Comparison of ENCODE assay signal across 16 mouse cellular contexts in the genomic region with DNA sequence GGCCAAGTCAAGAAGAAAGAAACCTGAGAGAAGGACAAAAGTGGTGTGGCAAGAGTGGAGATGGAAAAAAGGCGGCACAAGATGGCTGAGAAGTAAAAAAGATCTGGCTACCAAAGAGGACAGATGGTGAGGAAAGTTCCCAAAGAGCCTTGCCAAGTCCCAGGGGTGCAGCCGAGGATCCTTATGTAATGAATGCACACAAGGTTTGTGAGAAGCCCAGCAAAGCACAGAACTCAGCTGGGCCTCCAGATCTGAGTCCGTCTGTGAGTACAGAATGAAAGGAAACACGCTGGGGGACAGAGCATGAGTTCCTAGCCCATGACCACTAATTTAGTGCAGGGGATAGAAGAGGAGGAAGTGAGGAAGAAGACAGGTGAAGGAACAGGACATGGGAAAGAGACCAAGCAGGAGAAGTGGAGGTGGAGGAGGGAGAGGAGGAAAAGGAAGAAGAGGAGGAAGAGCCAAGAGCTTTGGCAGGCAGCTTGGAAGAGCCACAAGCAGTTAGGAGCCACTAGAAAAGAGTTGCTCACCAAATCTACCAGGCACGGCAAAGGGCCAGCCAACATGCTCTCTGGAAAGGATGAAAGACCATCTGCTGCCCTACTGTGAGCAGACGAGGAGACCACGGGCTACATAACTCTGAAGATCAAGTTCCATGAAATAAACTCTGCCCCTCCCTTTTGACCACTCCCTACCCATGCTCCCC. TPM values are rescaled to one million over a fixed set of nuclear protein-coding genes. Genes with fewer than 3 reads are reported as not detected.
DNase-seq lines count a peak whose midpoint lies in the region; ATAC-seq and TF ChIP-seq lines count a peak whose summit lies in the region.
"Had no signal": no experiment of that assay in that cellular context is flagged by ENCODE, and none has a peak within 500 bp of the region (broad histone marks: within the 10 kb centered on the region; RNA-seq: fewer than 3 reads in every experiment).

No protein-coding gene starts in this region.

- TF ChIP-seq CTCF in small intestine, adult 2 months (IDR thresholded peaks at IDR 0.05; ENCODE audit: extremely low read depth, insufficient read length, insufficient replicate concordance, low read depth, low read length): no peak

- no peak overlapping the region for H3K4me2 ChIP-seq in forebrain, embryonic 14.5 days (ENCODE audit: low read length)
- no peak overlapping the region for H3K4me2 ChIP-seq in forebrain, embryonic 15.5 days (replicated peaks)
- H3K4me2 ChIP-seq: limb, embryonic 15.5 days; neural tube, embryonic 13.5 days had no signal

- no peaks in the 10 kb centered on the region for H3K36me3 ChIP-seq in forebrain, embryonic 14.5 days (ENCODE audit: control insufficient read depth, insufficient read depth, low read length)
- H3K36me3 ChIP-seq in forebrain, embryonic 15.5 days: no peaks in the 10 kb centered on the region
- H3K36me3 ChIP-seq in small intestine, adult 2 months (ENCODE audit: control insufficient read depth, insufficient read depth, low read length): no peaks in the 10 kb centered on the region
- H3K36me3 ChIP-seq: heart, embryonic 10.5 days; limb, embryonic 15.5 days; neural tube, embryonic 13.5 days had no signal

- H3K9ac ChIP-seq in forebrain, embryonic 14.5 days (ENCODE audit: low read length): no peak overlapping the region
- H3K9ac ChIP-seq in forebrain, embryonic 15.5 days (replicated peaks): no peak overlapping the region
- H3K9ac ChIP-seq: limb, embryonic 15.5 days; neural tube, embryonic 13.5 days had no signal

- no peak overlapping the region for H3K27ac ChIP-seq in forebrain, embryonic 14.5 days (ENCODE audit: low read depth, low read length)
- no peak overlapping the region for H3K27ac ChIP-seq in forebrain, embryonic 15.5 days (replicated peaks)
- H3K27ac ChIP-seq in small intestine, adult 2 months (ENCODE audit: insufficient read depth, low read depth, low read length): peak overlapping the region; percentile 26; the same call in 1 of the 2 replicates
- H3K27ac ChIP-seq: gastrocnemius, adult 2 months; heart, embryonic 10.5 days; hindbrain, postnatal 0 days; limb, embryonic 15.5 days; neural tube, embryonic 13.5 days had no signal

- 78% methylated on average over 7 of the region's 7 CpGs for WGBS in forebrain, embryonic 14.5 days
- WGBS in forebrain, embryonic 15.5 days: 70% methylated on average over 7 of the region's 7 CpGs
- 71% methylated on average over 7 of the region's 7 CpGs for WGBS in small intestine, adult 2 months

- peak; percentile 25 for DNase-seq in forebrain, embryonic 14.5 days (ENCODE audit: low spot score)
- DNase-seq in right cerebral cortex, adult 18-20 months: peak; percentile 54
- DNase-seq in right cerebral cortex, postnatal 4 days: no peak
- DNase-seq in frontal cortex, postnatal 36 days (ENCODE audit: low spot score in 2 of 2): peak; percentile 30 to 64
- no peak for DNase-seq in ovary, postnatal 36 days (ENCODE audit: low spot score)
- no peak for DNase-seq in c-Kit-positive CD71-positive TER-119-positive erythroid progenitor cells, embryonic 14.5 days (ENCODE audit: low spot score)
- DNase-seq: gastrocnemius, adult 2 months; kidney, adult 8-10 months; kidney, postnatal 4 days had no signal

- no peaks in the 10 kb centered on the region for H3K9me3 ChIP-seq in forebrain, embryonic 14.5 days (replicated peaks; ENCODE audit: control insufficient read depth, low read length)
- no peaks in the 10 kb centered on the region for H3K9me3 ChIP-seq in forebrain, embryonic 15.5 days
- H3K9me3 ChIP-seq: heart, embryonic 10.5 days; limb, embryonic 15.5 days; neural tube, embryonic 13.5 days had no signal

- H3K4me3 ChIP-seq in forebrain, embryonic 14.5 days (ENCODE audit: low read depth, low read length): no peak overlapping the region
- H3K4me3 ChIP-seq in forebrain, embryonic 15.5 days: no peak overlapping the region
- H3K4me3 ChIP-seq in small intestine, adult 2 months (ENCODE audit: low read depth, low read length): no peak overlapping the region
- H3K4me3 ChIP-seq: erythroblast, embryonic 14.5 days; gastrocnemius, adult 2 months; heart, embryonic 10.5 days; limb, embryonic 15.5 days; neural tube, embryonic 13.5 days had no signal

- no peak for ATAC-seq in forebrain, embryonic 14.5 days
- ATAC-seq in forebrain, embryonic 15.5 days (replicated peaks): no peak
- ATAC-seq: hindbrain, postnatal 0 days had no signal

- TF ChIP-seq POLR2A in small intestine, adult 2 months (IDR thresholded peaks at IDR 0.05; ENCODE audit: low read depth, low read length): no peak

- no peaks in the 10 kb centered on the region for H3K27me3 ChIP-seq in forebrain, embryonic 14.5 days (replicated peaks; ENCODE audit: control insufficient read depth, insufficient read depth, low read length)
- H3K27me3 ChIP-seq in forebrain, embryonic 15.5 days: no peaks in the 10 kb centered on the region
- H3K27me3 ChIP-seq in small intestine, adult 2 months (ENCODE audit: control insufficient read depth, insufficient read depth, low read length): no peaks in the 10 kb centered on the region
- H3K27me3 ChIP-seq: limb, embryonic 15.5 days; neural tube, embryonic 13.5 days had no signal

- no peaks in the 10 kb centered on the region for H3K4me1 ChIP-seq in forebrain, embryonic 14.5 days (ENCODE audit: control insufficient read depth, insufficient read depth, low read length)
- H3K4me1 ChIP-seq in forebrain, embryonic 15.5 days: no peaks in the 10 kb centered on the region
- H3K4me1 ChIP-seq in small intestine, adult 2 months (ENCODE audit: control insufficient read depth, insufficient read depth, insufficient read length, low read length): peaks cover 19% of the 10 kb centered on the region; the same call in 1 of the 2 replicates
- H3K4me1 ChIP-seq: heart, embryonic 10.5 days; neural tube, embryonic 13.5 days had no signal

RNA-seq across cellular contexts. Expression of a gene that starts 3.6 kb away (rescaled TPM):
- polyA plus RNA-seq in forebrain, embryonic 14.5 days (2014; fragmentation: Nextera tagmentation; extraction: Ambion mirVana): 0.90 and 1.4 TPM in 2 replicates
- polyA plus RNA-seq in forebrain, embryonic 15.5 days (2015; fragmentation: Nextera tagmentation; extraction: Ambion mirVana): 0.56 and 0.59 TPM in 2 replicates
- polyA plus RNA-seq in small intestine, adult 2 months (2012; rRNA removed): 8.0 and 170 TPM in 2 replicates
- polyA plus RNA-seq: erythroblast, embryonic 14.5 days had no signal

RNA-seq across cellular contexts. Expression of a gene that starts 41.3 kb away (rescaled TPM):
- 1.2 and 1.3 TPM in 2 replicates for polyA plus RNA-seq in forebrain, embryonic 14.5 days (2014; fragmentation: Nextera tagmentation; extraction: Ambion mirVana)
- polyA plus RNA-seq in forebrain, embryonic 15.5 days (2015; fragmentation: Nextera tagmentation; extraction: Ambion mirVana): 0.55 and 0.94 TPM in 2 replicates
- 4.2 and 6.6 TPM in 2 replicates for polyA plus RNA-seq in small intestine, adult 2 months (2012; rRNA removed)

Comparison
In these comparisons a context has a peak if more than half of its experiments do, and no peak if none do; other contexts are left out.
1. DNase-seq: peak in forebrain, embryonic 14.5 days (single experiment), right cerebral cortex, adult 18-20 months (single experiment) and frontal cortex, postnatal 36 days (2 of 2); none in right cerebral cortex, postnatal 4 days (single experiment), ovary, postnatal 36 days (single experiment) and c-Kit-positive CD71-positive TER-119-positive erythroid progenitor cells, embryonic 14.5 days (single experiment).